Mouse (Mus musculus) kidney, embryonic 16.5 days (tissue): ENCODE results near the gene Uqcrq. TPM values are rescaled to one million over a fixed set of nuclear protein-coding genes. Genes with fewer than 3 reads are reported as not detected.

Experiments
- microRNA-seq: library from miRNA; unstranded; fragments of <30 nt; microRNA quantifications from one replicate; pipeline ENCODE4, GENCODE M21; 2016
- polyA plus RNA-seq: library from polyadenylated mRNA; unstranded; fragments of >200 nt; fragmentation: Nextera tagmentation; extraction: Ambion mirVana; gene quantifications from 2 replicates; pipeline ENCODE4 v1.2.1, GENCODE M21; 2015

Gene Uqcrq
- polyA plus RNA-seq, 1 experiment from 2014 or later, result 655 TPM

Small RNA genes within 50 kb of the gene (microRNA-seq; reads per million reads assigned to microRNA genes)
- gene Mir6920, result not detected

Other genes starting within 250 kb of the Uqcrq start
- 82.7 and 85.1 TPM in 2 replicates for gene Hspa4, start 130.4 kb downstream of the Uqcrq start, polyA plus RNA-seq
- 19.1 and 25.4 TPM in 2 replicates for gene Zcchc10, start 106.2 kb downstream of the Uqcrq start, polyA plus RNA-seq
- 16.8 and 25.8 TPM in 2 replicates for gene Aff4, start 80.0 kb downstream of the Uqcrq start, polyA plus RNA-seq
- 0.34 and 0.37 TPM in 2 replicates for gene Leap2, start 7.7 kb downstream of the Uqcrq start, polyA plus RNA-seq
- 1.1 and 1.2 TPM in 2 replicates for gene Gdf9, start 192 bp upstream of the Uqcrq start, polyA plus RNA-seq
- 0.12 TPM in 1 of 2 replicates, not detected in the other for gene Gm10447, start 26.3 kb upstream of the Uqcrq start, polyA plus RNA-seq
- gene Shroom1, start 26.4 kb upstream of the Uqcrq start, polyA plus RNA-seq, result 2.1 and 2.5 TPM in 2 replicates
- gene Gm9837, start 39.6 kb upstream of the Uqcrq start, polyA plus RNA-seq, result not detected in 2 replicates
- not detected in 2 replicates for gene Gm9945, start 49.3 kb upstream of the Uqcrq start, polyA plus RNA-seq
- gene Sowaha, start 49.4 kb upstream of the Uqcrq start, polyA plus RNA-seq, result 0.17 and 0.23 TPM in 2 replicates
- gene Sept8, start 88.4 kb upstream of the Uqcrq start, polyA plus RNA-seq, result 25.7 and 25.9 TPM in 2 replicates
- gene Kif3a, start 136.5 kb upstream of the Uqcrq start, polyA plus RNA-seq, result 62.8 and 72.5 TPM in 2 replicates
- gene Il4, start 187.8 kb upstream of the Uqcrq start, polyA plus RNA-seq, result 0.36 and 0.97 TPM in 2 replicates
- gene Il13, start 203.9 kb upstream of the Uqcrq start, polyA plus RNA-seq, result not detected in 2 replicates